Mouse (Mus musculus) small intestine, adult 2 months (tissue): ENCODE measurements around the gene Ing1. TPM values are rescaled to one million over a fixed set of nuclear protein-coding genes. Genes with fewer than 3 reads are reported as not detected.

Source experiments
- H3K27ac ChIP-seq: fragments of 200-500 bp; 2 replicates; pipeline ENCODE4 v1.5.1; 2012; ENCODE audit warnings: low read depth, low read length, control low read depth, inconsistent platforms; ENCODE audit not compliant: insufficient read depth
- H3K27me3 ChIP-seq: fragments of 200-500 bp; 2 replicates; pipeline ENCODE4 v1.6.1; 2012; ENCODE audit warnings: mild to moderate bottlenecking, moderate library complexity, low read length, inconsistent platforms; ENCODE audit not compliant: control insufficient read depth, insufficient read depth
- H3K36me3 ChIP-seq: fragments of 200-500 bp; 2 replicates; pipeline ENCODE4 v1.6.1; 2012; ENCODE audit warnings: mild to moderate bottlenecking, low read length, control low read depth, inconsistent platforms; ENCODE audit not compliant: control insufficient read depth, insufficient read depth
- H3K4me1 ChIP-seq: fragments of 200-500 bp; 2 replicates; pipeline ENCODE4 v1.6.1; 2012; ENCODE audit warnings: low read length, inconsistent platforms, mixed read lengths; ENCODE audit not compliant: control insufficient read depth, insufficient read depth, insufficient read length
- H3K4me3 ChIP-seq: fragments of 200-500 bp; 2 replicates; pipeline ENCODE4 v1.5.1; 2012; ENCODE audit warnings: low read depth, mild to moderate bottlenecking, control low read depth, inconsistent platforms, low read length, moderate library complexity
- CTCF ChIP-seq: fragments of 200-500 bp; IDR thresholded peaks from 2 replicates; pipeline ENCODE4 v1.5.1; 2012; ENCODE audit warnings: low read depth, mild to moderate bottlenecking, control low read depth, inconsistent platforms, low read length, moderate library complexity, mixed read lengths; ENCODE audit not compliant: insufficient replicate concordance, insufficient read length; ENCODE audit errors: extremely low read depth
- POLR2A ChIP-seq: fragments of 200-500 bp; IDR thresholded peaks from 2 replicates; pipeline ENCODE4 v1.6.1; 2012; ENCODE audit warnings: low read depth, mild to moderate bottlenecking, control low read depth, inconsistent platforms, low read length, moderate library complexity
- WGBS: fragments of 180-500 bp; shearing (Covaris S2); methylation state at CpG from one replicate; pipeline ENCODE4 v1.1.7; 2018; 5-methylcytosine and 5-hydroxymethylcytosine counted together
- polyA plus RNA-seq: library from polyadenylated mRNA; depleted of rRNA; stranded (reverse); fragments of >200 nt; gene quantifications from 2 replicates; pipeline ENCODE4 v1.2.3, GENCODE M21; 2012; rRNA removed

Gene Ing1
- polyA plus RNA-seq, 1 experiment, result 13.2 TPM

GRCm38 (mm10) chr8:11586374-11586745, 31.0 kb downstream of the Ing1 start:
- H3K27me3 ChIP-seq, result no peaks in the 10 kb centered on the region
- TF ChIP-seq CTCF (no peak), POLR2A (no peak)
- H3K27ac ChIP-seq, result no peak overlapping the region
- H3K4me3 ChIP-seq, result no peak overlapping the region
- H3K4me1 ChIP-seq, result no peaks in the 10 kb centered on the region; the same call in 1 of the 2 replicates
- H3K36me3 ChIP-seq, result no peaks in the 10 kb centered on the region
- WGBS, result 76% methylated on average over 2 of the region's 2 CpGs

GRCm38 (mm10) chr8:11591837-11592236, 36.5 kb downstream of the Ing1 start:
- H3K36me3 ChIP-seq, result no peaks in the 10 kb centered on the region
- H3K27ac ChIP-seq, result no peak overlapping the region
- H3K4me3 ChIP-seq, result no peak overlapping the region
- H3K27me3 ChIP-seq, result no peaks in the 10 kb centered on the region
- no peaks in the 10 kb centered on the region; the same call in 1 of the 2 replicates for H3K4me1 ChIP-seq
- 77% methylated on average over 4 of the region's 4 CpGs for WGBS
- no peak for TF ChIP-seq CTCF
- TF ChIP-seq POLR2A, result no peak

GRCm38 (mm10) chr8:11592296-11592695, 36.9 kb downstream of the Ing1 start:
- 24% methylated on average over 13 of the region's 13 CpGs for WGBS
- Histone ChIP-seq H3K27me3 (no peaks in the 10 kb centered on the region), H3K27ac (no peak overlapping the region), H3K4me1 (no peaks in the 10 kb centered on the region; the same call in 1 of the 2 replicates), H3K36me3 (no peaks in the 10 kb centered on the region), H3K4me3 (no peak overlapping the region)
- TF ChIP-seq POLR2A (no peak), CTCF (no peak)

- TF ChIP-seq CTCF (no peak), POLR2A (no peak)
- no peaks in the 10 kb centered on the region for H3K36me3 ChIP-seq
- no peak overlapping the region for H3K4me3 ChIP-seq
- H3K27ac ChIP-seq, result no peak overlapping the region
- H3K27me3 ChIP-seq, result no peaks in the 10 kb centered on the region
- no peaks in the 10 kb centered on the region for H3K4me1 ChIP-seq
- WGBS, result 45% methylated on average over 12 of the region's 12 CpGs
Measured at GRCm38 (mm10) chr8:11593222-11593884, 38.0 kb downstream of the Ing1 start.

- 80% methylated on average over 5 of the region's 5 CpGs for WGBS
Measured at GRCm38 (mm10) chr8:11600301-11600951, 45.1 kb downstream of the Ing1 start.

GRCm38 (mm10) chr8:11602006-11602680, 46.8 kb downstream of the Ing1 start:
- H3K27ac ChIP-seq, result no peak overlapping the region
- no peaks in the 10 kb centered on the region for H3K36me3 ChIP-seq
- H3K4me3 ChIP-seq, result no peak overlapping the region
- no peaks in the 10 kb centered on the region for H3K27me3 ChIP-seq
- peak; percentile 73; the same call in 1 of the 2 replicates for TF ChIP-seq CTCF
- TF ChIP-seq POLR2A, result no peak
- 29% methylated on average over 14 of the region's 14 CpGs for WGBS
- H3K4me1 ChIP-seq, result no peaks in the 10 kb centered on the region; the same call in 1 of the 2 replicates

More at GRCm38 (mm10) chr8:11600301-11600951, 45.1 kb downstream of the Ing1 start:
- Histone ChIP-seq H3K4me3 (no peak overlapping the region), H3K27me3 (no peaks in the 10 kb centered on the region), H3K4me1 (no peaks in the 10 kb centered on the region; the same call in 1 of the 2 replicates), H3K27ac (no peak overlapping the region), H3K36me3 (no peaks in the 10 kb centered on the region)
- TF ChIP-seq CTCF, result no peak
- no peak for TF ChIP-seq POLR2A

GRCm38 (mm10) chr8:11608848-11609247, 53.5 kb downstream of the Ing1 start:
- Histone ChIP-seq H3K27me3 (no peaks in the 10 kb centered on the region), H3K36me3 (peaks cover 29% of the 10 kb centered on the region), H3K4me3 (no peak overlapping the region), H3K27ac (no peak overlapping the region), H3K4me1 (no peaks in the 10 kb centered on the region)
- 97% methylated on average over 9 of the region's 9 CpGs for WGBS
- TF ChIP-seq POLR2A (no peak), CTCF (no peak)

Other genes with a start within 250 kb of the Ing1 start
- gene Col4a2, start 242.8 kb upstream of the Ing1 start, polyA plus RNA-seq, result 23.8 and 35.6 TPM in 2 replicates
- 77.8 and 136 TPM in 2 replicates for gene Col4a1, start 242.7 kb upstream of the Ing1 start, polyA plus RNA-seq
- gene Rab20, start 76.9 kb upstream of the Ing1 start, polyA plus RNA-seq, result 18.6 and 43.3 TPM in 2 replicates
- 64.9 and 81.1 TPM in 2 replicates for gene Naxd, start 58.1 kb upstream of the Ing1 start, polyA plus RNA-seq
- gene Cars2, start 4.8 kb upstream of the Ing1 start, polyA plus RNA-seq, result 32.0 and 46.2 TPM in 2 replicates
- 27.3 and 40.4 TPM in 2 replicates for gene Ankrd10, start 80.2 kb downstream of the Ing1 start, polyA plus RNA-seq
- not detected in 2 replicates for gene 1700016D06Rik, start 145.5 kb downstream of the Ing1 start, polyA plus RNA-seq
- 14.8 and 27.4 TPM in 2 replicates for gene Arhgef7, start 172.2 kb downstream of the Ing1 start, polyA plus RNA-seq